Mouse (Mus musculus) spleen, adult 2 months (tissue): ENCODE measurements at regions not wholly inside any gene's neighbourhood (a gene's known extent, or its start where the extent isn't known, plus 50 kb on each side); places are given as distances from the start of the nearest gene placed in this dataset.

Source experiments
- DNase-seq, 2 experiments: peaks; one replicate each; pipeline versions ENCODE4 v3.0.0 to v3.0.0-alpha.2; 2012 to 2021; ENCODE audit warnings: low spot score in 2 of 2, low read depth in 1 of 2
- H3K27ac ChIP-seq: fragments of 200-500 bp; 2 replicates; pipeline ENCODE4 v1.5.1; 2012; ENCODE audit warnings: low read length, inconsistent platforms; ENCODE audit not compliant: insufficient read depth
- H3K27me3 ChIP-seq: fragments of 200-500 bp; 2 replicates; pipeline ENCODE4 v1.6.1; 2012; ENCODE audit warnings: mild to moderate bottlenecking, moderate library complexity, low read length, inconsistent platforms; ENCODE audit not compliant: control insufficient read depth, insufficient read depth
- H3K36me3 ChIP-seq: fragments of 200-500 bp; 2 replicates; pipeline ENCODE4 v1.6.1; 2012; ENCODE audit warnings: mild to moderate bottlenecking, low read length, inconsistent platforms; ENCODE audit not compliant: control insufficient read depth, insufficient read depth
- H3K4me1 ChIP-seq: fragments of 200-500 bp; 2 replicates; pipeline ENCODE4 v1.6.1; 2011; ENCODE audit warnings: inconsistent platforms; ENCODE audit not compliant: control insufficient read depth, insufficient read depth, insufficient read length
- H3K4me3 ChIP-seq: fragments of 200-500 bp; 2 replicates; pipeline ENCODE4 v1.5.1; 2011; ENCODE audit warnings: mild to moderate bottlenecking, inconsistent platforms; ENCODE audit not compliant: insufficient read depth, insufficient read length; ENCODE audit errors: extremely low read depth
- CTCF ChIP-seq: fragments of 200-500 bp; IDR thresholded peaks from 2 replicates; pipeline ENCODE4 v1.5.1; 2011; ENCODE audit warnings: mild to moderate bottlenecking, inconsistent platforms; ENCODE audit not compliant: insufficient read depth, insufficient read length, insufficient replicate concordance; ENCODE audit errors: extremely low read depth
- POLR2A ChIP-seq: fragments of 200-500 bp; IDR thresholded peaks from 2 replicates; pipeline ENCODE4 v1.6.1; 2011; ENCODE audit warnings: low read depth, low read length, inconsistent platforms
- WGBS: fragments of 180-500 bp; shearing (Covaris S2); methylation state at CpG from one replicate; pipeline ENCODE4 v1.1.7; 2018; 5-methylcytosine and 5-hydroxymethylcytosine counted together

DNA sequence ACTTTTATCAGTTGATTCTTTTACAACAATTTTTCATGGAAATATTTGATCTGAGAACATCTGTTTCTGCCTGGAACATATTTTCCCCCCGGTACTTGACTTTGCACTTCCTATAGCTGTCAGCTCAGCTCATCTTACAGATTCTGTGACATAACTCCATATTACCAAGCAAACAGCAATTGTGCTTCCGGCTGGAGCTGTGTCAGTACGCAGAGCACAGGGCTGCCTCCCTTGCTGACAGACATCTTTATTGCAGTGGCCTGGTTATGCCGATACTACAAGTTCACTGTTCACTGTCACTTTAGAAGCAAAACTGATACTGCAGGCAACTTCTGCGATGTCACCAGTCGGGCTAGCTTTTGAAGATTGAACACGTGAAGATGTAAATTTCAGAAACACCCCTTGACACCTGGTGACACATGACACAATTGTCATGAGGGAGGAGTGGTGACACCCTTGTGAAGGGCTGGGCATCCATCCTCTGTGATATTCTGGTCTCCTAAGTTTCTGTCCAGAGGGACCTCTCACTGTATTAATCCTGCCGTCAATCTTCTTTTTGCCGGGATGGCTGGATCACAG, 81.0 kb upstream of the Glrp1 start:
- 72% methylated on average over 9 of the region's 9 CpGs for WGBS
- TF ChIP-seq CTCF (no peak), POLR2A (no peak)

GRCm38 (mm10) chr1:88588747-88589146, 78.9 kb upstream of the Glrp1 start:
- Histone ChIP-seq H3K4me1 (peaks cover 18% of the 10 kb centered on the region; the same call in 1 of the 2 replicates), H3K27ac (peak overlapping the region; percentile 25; the same call in 1 of the 2 replicates), H3K4me3 (no peak overlapping the region), H3K27me3 (no peaks in the 10 kb centered on the region), H3K36me3 (no peaks in the 10 kb centered on the region)
- no peak for DNase-seq
- WGBS: 11% methylated on average over 1 of the region's 1 CpGs
- TF ChIP-seq POLR2A (no peak), CTCF (no peak)

More for the DNA sequence above, 81.0 kb upstream of the Glrp1 start:
- no peak overlapping the region for H3K27ac ChIP-seq
- no peak overlapping the region for H3K4me3 ChIP-seq
- no peaks in the 10 kb centered on the region for H3K36me3 ChIP-seq
- H3K4me1 ChIP-seq: peaks cover 18% of the 10 kb centered on the region; the same call in 1 of the 2 replicates
- no peak for DNase-seq
- H3K27me3 ChIP-seq: no peaks in the 10 kb centered on the region

GRCm38 (mm10) chr1:88586823-88587820, 77.3 kb upstream of the Glrp1 start:
- TF ChIP-seq CTCF (no peak), POLR2A (no peak)
- 19% methylated on average over 13 of the region's 13 CpGs for WGBS
- Histone ChIP-seq H3K36me3 (no peaks in the 10 kb centered on the region), H3K4me3 (no peak overlapping the region), H3K4me1 (peaks cover 18% of the 10 kb centered on the region; the same call in 1 of the 2 replicates), H3K27ac (peak overlapping the region; percentile 79), H3K27me3 (no peaks in the 10 kb centered on the region)
- peak; percentile 33 to 77 for DNase-seq

DNA sequence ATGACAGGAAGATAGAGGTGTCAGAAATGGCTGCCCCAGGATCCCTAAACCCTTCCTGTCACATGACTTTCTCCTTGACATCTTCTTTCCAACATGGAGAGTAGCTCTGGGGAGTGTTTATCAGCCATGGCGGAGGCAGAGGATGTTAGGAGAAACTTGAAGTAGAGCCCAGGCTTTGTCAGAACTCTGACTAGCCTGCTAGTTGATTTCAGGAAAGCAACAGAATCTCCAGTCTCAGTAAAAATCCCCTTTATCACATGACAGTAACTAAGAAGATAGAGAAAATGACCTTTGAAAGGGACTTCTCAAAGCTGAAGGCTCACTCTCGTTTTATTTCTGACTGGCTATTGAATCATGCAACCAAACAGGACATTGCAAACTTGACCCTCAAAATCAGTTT, 76.3 kb upstream of the Glrp1 start:
- Histone ChIP-seq H3K27ac (no peak overlapping the region), H3K36me3 (no peaks in the 10 kb centered on the region), H3K4me1 (peaks cover 18% of the 10 kb centered on the region; the same call in 1 of the 2 replicates), H3K27me3 (no peaks in the 10 kb centered on the region), H3K4me3 (no peak overlapping the region)
- TF ChIP-seq CTCF: no peak
- no peak for TF ChIP-seq POLR2A
- 58% methylated on average over 2 of the region's 2 CpGs for WGBS
- DNase-seq: no peak

DNA sequence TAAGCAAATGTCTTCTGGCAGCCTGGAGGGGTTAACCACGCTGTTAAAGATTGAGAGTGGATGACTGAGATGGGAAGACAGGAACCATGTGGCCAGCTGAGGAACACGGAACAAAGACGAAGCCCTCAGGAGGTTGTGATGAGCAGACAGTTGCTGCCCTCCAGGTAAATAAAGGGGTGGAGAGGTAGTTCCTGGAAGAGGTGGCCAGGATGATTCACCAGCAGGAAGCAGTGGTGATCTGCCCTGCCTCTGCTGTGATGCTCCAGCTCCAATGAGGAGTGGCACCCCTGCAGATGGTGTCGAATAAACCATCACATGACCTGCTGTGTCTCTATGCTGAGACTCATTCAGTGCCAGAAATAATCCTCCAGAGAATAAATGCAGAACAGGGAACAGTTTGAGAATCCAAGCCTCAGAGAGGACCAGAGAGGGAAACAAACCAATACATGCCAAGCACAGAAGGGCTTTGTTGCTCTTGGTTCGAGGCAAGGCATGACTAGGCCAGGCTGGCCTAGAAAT, 74.7 kb upstream of the Glrp1 start:
- H3K36me3 ChIP-seq: no peaks in the 10 kb centered on the region
- WGBS: 58% methylated on average over 5 of the region's 5 CpGs
- no peak overlapping the region for H3K4me3 ChIP-seq
- TF ChIP-seq POLR2A (no peak), CTCF (no peak)
- no peak for DNase-seq
- no peaks in the 10 kb centered on the region for H3K27me3 ChIP-seq
- peaks cover 15% of the 10 kb centered on the region; the same call in 1 of the 2 replicates for H3K4me1 ChIP-seq
- H3K27ac ChIP-seq: peak overlapping the region; percentile 28; the same call in 1 of the 2 replicates

- Histone ChIP-seq H3K36me3 (no peaks in the 10 kb centered on the region), H3K4me3 (no peak overlapping the region), H3K4me1 (peaks cover 16% of the 10 kb centered on the region; the same call in 1 of the 2 replicates), H3K27me3 (no peaks in the 10 kb centered on the region), H3K27ac (no peak overlapping the region)
- TF ChIP-seq POLR2A: no peak
- no peak for TF ChIP-seq CTCF
- no peak for DNase-seq
Measured at GRCm38 (mm10) chr1:88578231-88578620, 68.4 kb upstream of the Glrp1 start.
